Mouse (Mus musculus): ENCODE measurements around the gene Homer2. TPM values are rescaled to one million over a fixed set of nuclear protein-coding genes. Genes with fewer than 3 reads are reported as not detected.

Homer2 gene
- total RNA-seq, 1 experiment from 2014 or later: 3.8 TPM

- no peak for DNase-seq
These were observed 147.0 kb downstream of the Homer2 start for GRCm38 (mm10) chr7:81560101-81561049.

DNA sequence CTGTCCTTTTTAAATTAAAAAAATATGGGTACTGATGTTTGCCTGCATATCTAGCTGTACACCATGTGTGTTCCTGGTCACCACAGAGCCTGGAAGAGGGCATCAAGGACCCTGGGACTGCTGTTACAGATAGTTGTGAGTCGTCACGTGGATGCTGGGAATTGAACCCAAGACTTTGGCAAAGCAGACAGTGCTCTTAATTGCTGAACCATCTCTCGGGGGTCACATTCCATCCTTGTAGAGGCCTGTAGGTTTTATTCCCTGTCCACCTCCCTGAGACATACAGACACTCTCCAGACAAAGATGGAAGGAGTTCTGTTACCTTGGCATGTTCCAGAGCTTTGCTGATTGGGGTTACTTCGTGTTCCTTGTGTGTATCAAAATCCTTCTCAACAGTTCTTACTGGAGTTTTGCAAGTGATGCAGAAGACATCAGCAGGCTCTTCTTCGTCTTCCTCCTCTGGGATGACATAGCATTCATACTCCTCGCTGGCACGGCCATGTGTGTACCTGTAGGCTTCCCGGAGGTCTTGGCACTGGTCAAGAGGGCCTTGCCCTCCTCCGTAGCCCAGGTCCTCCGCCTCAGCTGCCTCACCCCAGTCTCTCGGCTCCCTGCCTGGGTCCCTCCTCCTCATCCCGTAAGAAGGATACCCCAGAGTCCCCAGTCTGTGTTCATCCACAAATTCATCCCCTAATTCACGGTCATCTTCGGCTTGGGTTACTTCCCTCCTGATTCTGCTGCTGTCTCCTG is 147.9 kb downstream of the Homer2 start:
- DNase-seq: no peak

DNA sequence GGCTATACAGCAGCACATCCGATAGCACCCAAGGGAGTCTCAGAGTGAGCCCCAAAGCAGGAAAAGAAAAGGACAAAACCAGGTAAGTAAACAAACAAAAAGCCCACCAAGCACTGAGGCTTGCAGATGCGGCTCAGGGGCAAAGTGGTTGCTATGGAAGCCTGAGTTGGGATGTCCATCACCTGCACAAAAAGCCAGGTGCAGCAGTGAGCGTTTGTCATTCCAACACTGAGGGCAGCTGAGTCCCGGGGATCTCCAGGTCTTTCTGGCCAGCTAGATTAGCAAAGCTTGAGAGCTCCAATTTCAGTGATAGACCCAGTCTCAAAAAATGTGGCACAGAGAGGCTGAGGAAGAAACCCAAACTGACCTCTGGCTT is 149.4 kb downstream of the Homer2 start:
- DNase-seq: no peak

DNA sequence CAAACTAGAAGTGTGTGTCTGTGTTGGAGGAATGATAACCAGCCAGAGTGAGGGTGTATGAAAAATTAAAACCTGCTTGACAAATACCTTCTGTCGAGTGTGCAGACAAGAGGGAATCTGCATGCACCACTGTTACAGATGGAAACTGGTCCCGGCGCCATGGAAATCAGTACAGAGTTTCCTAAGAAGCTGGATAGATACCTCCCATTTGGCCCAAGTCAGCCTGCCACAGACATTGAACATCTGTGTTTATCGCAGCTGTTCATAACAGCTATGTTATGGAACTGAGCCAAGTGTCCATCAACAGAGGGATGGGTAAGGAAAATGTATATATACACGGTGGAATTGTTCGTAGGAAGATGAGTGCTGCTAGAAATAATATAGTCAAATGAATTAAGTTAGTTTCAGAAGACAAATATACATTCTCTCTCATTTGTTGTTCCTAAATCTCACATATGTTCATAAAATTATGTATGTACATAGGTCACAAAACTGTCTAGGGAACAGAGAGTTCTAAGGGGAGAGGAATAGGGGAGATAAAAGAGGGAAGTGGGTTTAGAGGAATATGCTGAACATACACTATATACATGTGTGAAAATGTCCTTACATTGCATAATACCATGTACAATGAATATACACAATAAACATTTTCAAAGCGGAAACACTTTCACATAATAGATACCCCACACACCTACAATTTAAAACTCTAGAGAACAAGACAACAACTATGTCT is 149.9 kb downstream of the Homer2 start:
- DNase-seq: no peak

DNA sequence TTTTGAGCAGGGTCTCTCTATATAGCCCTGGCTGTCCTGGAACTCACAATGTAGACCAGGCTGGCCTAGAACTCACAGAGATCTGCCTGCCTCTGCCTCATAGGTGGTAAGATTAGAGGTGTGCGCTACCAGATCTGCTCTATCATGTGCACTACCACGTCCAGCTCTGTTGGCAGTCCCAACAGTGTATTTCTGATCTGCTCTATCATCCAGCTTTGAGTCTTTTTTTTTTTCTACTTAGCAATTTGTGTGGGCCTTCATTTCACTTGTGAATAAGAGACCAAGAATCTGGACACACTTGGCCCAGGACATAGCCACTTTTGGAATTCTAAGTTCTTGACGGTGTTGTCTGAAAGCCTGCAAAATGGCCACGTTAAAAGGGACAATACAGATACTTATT is 150.5 kb downstream of the Homer2 start:
- DNase-seq: no peak

- peak; percentile 57 for DNase-seq
These were observed 153.0 kb downstream of the Homer2 start for GRCm38 (mm10) chr7:81554369-81554768.

- no peak for DNase-seq
These were observed 153.7 kb downstream of the Homer2 start for GRCm38 (mm10) chr7:81553589-81553988.

Other genes with a start within 250 kb of the Homer2 start
- 8.8 and 11.7 TPM in 2 replicates for gene Ap3b2, start 213.6 kb downstream of the Homer2 start, total RNA-seq (2021)
- not detected in 2 replicates for gene BC048679, start 209.2 kb downstream of the Homer2 start, total RNA-seq (2021)
- gene Fsd2, start 140.6 kb downstream of the Homer2 start, total RNA-seq (2021): 1.3 and 2.0 TPM in 2 replicates
- gene Whamm, start 136.3 kb downstream of the Homer2 start, total RNA-seq (2021): 16.1 and 18.3 TPM in 2 replicates
- 40.6 and 42.4 TPM in 2 replicates for gene Ramac, start 55.4 kb upstream of the Homer2 start, total RNA-seq (2021)
- 31.3 and 33.0 TPM in 2 replicates for gene 3110040N11Rik, start 82.0 kb upstream of the Homer2 start, total RNA-seq (2021)
- 136 and 144 TPM in 2 replicates for gene Btbd1, start 121.9 kb upstream of the Homer2 start, total RNA-seq (2021)
- gene Gm10160, start 148.3 kb upstream of the Homer2 start, total RNA-seq (2021): not detected in 2 replicates
- 13.3 and 16.5 TPM in 2 replicates for gene Tm6sf1, start 151.5 kb upstream of the Homer2 start, total RNA-seq (2021)
- 13.6 and 15.8 TPM in 2 replicates for gene Hdgfl3, start 226.9 kb upstream of the Homer2 start, total RNA-seq (2021)